Mouse (Mus musculus) c-Kit-positive CD71-positive TER-119-negative erythroid progenitor cells, embryonic 14.5 days (primary cell): ENCODE measurements around the gene Hspa12b.

Source experiments
- DNase-seq: peaks from one replicate; pipeline ENCODE4 v3.0.0-alpha.2; 2013; ENCODE audit warnings: low read depth

The Hspa12b gene

GRCm38 (mm10) chr2:131129836-131130235 lies 2.8 kb downstream of the Hspa12b start:
- peak; percentile 52 for DNase-seq

GRCm38 (mm10) chr2:131130849-131131248 lies 3.8 kb downstream of the Hspa12b start:
- no peak for DNase-seq

GRCm38 (mm10) chr2:131132111-131132888 lies 5.2 kb downstream of the Hspa12b start:
- no peak for DNase-seq

- DNase-seq: no peak
These were observed 6.0 kb downstream of the Hspa12b start, which contains the start of gene Gm11037 for GRCm38 (mm10) chr2:131132930-131133547. Gm11037 (plus strand) TSS chr2:131133497.

GRCm38 (mm10) chr2:131134381-131134780 lies 7.3 kb downstream of the Hspa12b start:
- no peak for DNase-seq

GRCm38 (mm10) chr2:131134826-131135400 lies 7.8 kb downstream of the Hspa12b start:
- DNase-seq: no peak

- peak; percentile 85 for DNase-seq
These were observed 8.6 kb downstream of the Hspa12b start for GRCm38 (mm10) chr2:131135521-131136139.

GRCm38 (mm10) chr2:131138296-131138695 lies 11.2 kb downstream of the Hspa12b start:
- DNase-seq: no peak

GRCm38 (mm10) chr2:131138760-131139159 lies 11.7 kb downstream of the Hspa12b start:
- DNase-seq: no peak

- no peak for DNase-seq
These were observed 12.2 kb downstream of the Hspa12b start for GRCm38 (mm10) chr2:131139287-131139686.

- no peak for DNase-seq
These were observed 12.9 kb downstream of the Hspa12b start for GRCm38 (mm10) chr2:131139886-131140532.

GRCm38 (mm10) chr2:131140533-131140905 lies 13.4 kb downstream of the Hspa12b start:
- DNase-seq: no peak

- no peak for DNase-seq
These were observed 14.4 kb downstream of the Hspa12b start for GRCm38 (mm10) chr2:131141336-131141986.

GRCm38 (mm10) chr2:131142592-131142991 lies 15.5 kb downstream of the Hspa12b start:
- peak; percentile 72 for DNase-seq

GRCm38 (mm10) chr2:131143007-131143780 lies 16.1 kb downstream of the Hspa12b start:
- DNase-seq: no peak

GRCm38 (mm10) chr2:131145121-131145520 lies 18.0 kb downstream of the Hspa12b start:
- DNase-seq: no peak

- DNase-seq: no peak
These were observed 18.5 kb downstream of the Hspa12b start for GRCm38 (mm10) chr2:131145536-131145935.

- DNase-seq: no peak
These were observed 19.3 kb downstream of the Hspa12b start for GRCm38 (mm10) chr2:131146193-131147042.

GRCm38 (mm10) chr2:131147043-131147365 lies 19.9 kb downstream of the Hspa12b start:
- DNase-seq: no peak
